Mouse (Mus musculus) kidney, adult 2 months (tissue): Measurements from ENCODE around the gene Ston2.

ENCODE experiments used
- CTCF ChIP-seq: fragments of 200-500 bp; conservative IDR thresholded peaks from 2 replicates; pipeline ENCODE4 v1.5.1; 2011; ENCODE audit warnings: low read depth, mild to moderate bottlenecking, control low read depth, low read length, moderate library complexity, mixed read lengths; ENCODE audit not compliant: insufficient read depth, insufficient read length
- POLR2A ChIP-seq: fragments of 200-500 bp; IDR thresholded peaks from one replicate; pipeline ENCODE4 v1.6.1; 2011; ENCODE audit warnings: low read depth, low read length, control low read depth

DNA sequence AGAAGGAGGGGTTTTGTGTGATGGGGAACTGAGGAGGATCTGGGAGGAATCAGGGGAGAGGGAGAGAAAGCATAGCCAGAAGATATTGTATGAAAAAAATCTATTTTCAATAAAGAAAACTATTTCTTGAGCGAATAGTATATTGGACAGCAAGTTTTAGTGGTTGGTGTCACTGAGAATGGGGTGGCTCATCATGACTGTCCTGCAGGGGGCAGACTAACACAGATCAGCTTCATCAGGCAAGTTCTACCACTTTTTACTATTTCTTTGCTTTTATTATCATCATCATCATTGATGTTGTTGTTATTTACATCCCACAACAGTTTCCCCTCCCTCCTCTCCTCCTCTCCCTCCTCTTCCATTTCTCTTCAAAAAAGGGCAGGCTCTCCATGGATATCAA lies 163.2 kb downstream of the Ston2 start:
- peak; percentile 80 for TF ChIP-seq CTCF
- TF ChIP-seq POLR2A, result no peak
